Mouse (Mus musculus) neural tube, embryonic 14.5 days (tissue): ENCODE results near the gene Khnyn. TPM values are rescaled to one million over a fixed set of nuclear protein-coding genes. Genes with fewer than 3 reads are reported as not detected.

Experiments
- polyA plus RNA-seq: library from polyadenylated mRNA; unstranded; fragments of >200 nt; fragmentation: Nextera tagmentation; extraction: Ambion mirVana; gene quantifications from 2 replicates; pipeline ENCODE4 v1.2.1, GENCODE M21; 2014

Gene Khnyn
- polyA plus RNA-seq, 1 experiment from 2014 or later, result 5.9 TPM

Other genes with a start within 250 kb of the Khnyn start
- gene Ipo4, start 249.0 kb upstream of the Khnyn start, polyA plus RNA-seq, result 109 and 110 TPM in 2 replicates
- gene Gm49378, start 247.1 kb upstream of the Khnyn start, polyA plus RNA-seq, result 2.9 TPM in 2 replicates
- gene Tm9sf1, start 241.1 kb upstream of the Khnyn start, polyA plus RNA-seq, result 55.9 and 66.9 TPM in 2 replicates
- 0.24 TPM in 1 of 2 replicates, not detected in the other for gene Tssk4, start 234.8 kb upstream of the Khnyn start, polyA plus RNA-seq
- gene Mdp1, start 224.4 kb upstream of the Khnyn start, polyA plus RNA-seq, result 69.0 and 75.5 TPM in 2 replicates
- gene Gmpr2, start 213.0 kb upstream of the Khnyn start, polyA plus RNA-seq, result 42.5 and 43.7 TPM in 2 replicates
- 550 and 603 TPM in 2 replicates for gene Nedd8, start 212.8 kb upstream of the Khnyn start, polyA plus RNA-seq
- gene Tinf2, start 203.1 kb upstream of the Khnyn start, polyA plus RNA-seq, result 28.3 and 28.6 TPM in 2 replicates
- 0.11 and 0.33 TPM in 2 replicates for gene Tgm1, start 171.0 kb upstream of the Khnyn start, polyA plus RNA-seq
- gene Rabggta, start 162.7 kb upstream of the Khnyn start, polyA plus RNA-seq, result 47.1 and 59.2 TPM in 2 replicates
- gene Dhrs1, start 139.3 kb upstream of the Khnyn start, polyA plus RNA-seq, result 73.6 and 75.5 TPM in 2 replicates
- 27.4 and 30.1 TPM in 2 replicates for gene Nop9, start 139.3 kb upstream of the Khnyn start, polyA plus RNA-seq
- gene Cideb, start 126.5 kb upstream of the Khnyn start, polyA plus RNA-seq, result not detected in 2 replicates
- 0.27 and 0.59 TPM in 2 replicates for gene Ltb4r2, start 123.5 kb upstream of the Khnyn start, polyA plus RNA-seq
- 0.19 and 0.24 TPM in 2 replicates for gene Ltb4r1, start 119.0 kb upstream of the Khnyn start, polyA plus RNA-seq
- gene Adcy4, start 100.9 kb upstream of the Khnyn start, polyA plus RNA-seq, result 1.9 and 3.9 TPM in 2 replicates
- 1.9 and 2.2 TPM in 2 replicates for gene Ripk3, start 96.1 kb upstream of the Khnyn start, polyA plus RNA-seq
- gene Nfatc4, start 61.8 kb upstream of the Khnyn start, polyA plus RNA-seq, result 5.5 and 10.4 TPM in 2 replicates
- gene Nynrin, start 30.9 kb upstream of the Khnyn start, polyA plus RNA-seq, result 5.8 and 10.2 TPM in 2 replicates
- 0.24 and 0.91 TPM in 2 replicates for gene Cbln3, start 555 bp upstream of the Khnyn start, polyA plus RNA-seq
- 138 and 163 TPM in 2 replicates for gene Sdr39u1, start 15.3 kb downstream of the Khnyn start, polyA plus RNA-seq
- not detected in 2 replicates for gene Cma1, start 59.7 kb downstream of the Khnyn start, polyA plus RNA-seq
- not detected in 2 replicates for gene Cma2, start 66.0 kb downstream of the Khnyn start, polyA plus RNA-seq
- not detected in 2 replicates for gene Mcpt1, start 133.0 kb downstream of the Khnyn start, polyA plus RNA-seq
- not detected in 2 replicates for gene Mcpt9, start 145.5 kb downstream of the Khnyn start, polyA plus RNA-seq
- not detected in 2 replicates for gene Mcpt2, start 157.1 kb downstream of the Khnyn start, polyA plus RNA-seq
- gene Mcpt4, start 177.4 kb downstream of the Khnyn start, polyA plus RNA-seq, result not detected in 2 replicates
- not detected in 2 replicates for gene Mcpt8, start 200.3 kb downstream of the Khnyn start, polyA plus RNA-seq
- 0.45 TPM in 1 of 2 replicates, not detected in the other for gene Ctsg, start 217.6 kb downstream of the Khnyn start, polyA plus RNA-seq
- gene Gzme, start 235.7 kb downstream of the Khnyn start, polyA plus RNA-seq, result not detected in 2 replicates
- gene Gzmd, start 247.7 kb downstream of the Khnyn start, polyA plus RNA-seq, result not detected in 2 replicates